Mouse (Mus musculus): ENCODE results near the gene Iars.

GRCm38 (mm10) chr13:49677793-49678192 is 4.1 kb upstream of the Iars start:
- no peak for TF ChIP-seq CTCF (IDR thresholded peaks at IDR 0.05; ENCODE audit: low read depth)
- TF ChIP-seq EP300 (IDR thresholded peaks at IDR 0.05; ENCODE audit: low read depth): no peak

Measured in heart, postnatal 0 days (tissue).